Mouse (Mus musculus) midbrain, embryonic 13.5 days (tissue): Measurements from ENCODE around the gene Hsf4. TPM values are rescaled to one million over a fixed set of nuclear protein-coding genes. Genes with fewer than 3 reads are reported as not detected.
A peak's percentile ranks its signal among the peaks of the same experiment; 100 is the strongest.

Experiments
- ATAC-seq: fragments of 200-750 bp; cut with Nextera tagmentation; 2 replicates; pipeline ENCODE4 v1.8.0; 2017; ENCODE audit warnings: mild to moderate bottlenecking, moderate TSS enrichment, moderate library complexity
- H3K27ac ChIP-seq: fragments of 300-500 bp; sonication (generic); 2 replicates; pipeline ENCODE4 v1.5.1; 2015; ENCODE audit warnings: inconsistent platforms, mild to moderate bottlenecking, moderate library complexity
- H3K27me3 ChIP-seq: fragments of 300-500 bp; sonication (generic); 2 replicates; pipeline ENCODE4 v1.6.1; 2015; ENCODE audit warnings: mild to moderate bottlenecking, inconsistent platforms
- H3K36me3 ChIP-seq: fragments of 300-500 bp; sonication (generic); 2 replicates; pipeline ENCODE4 v1.6.1; 2015; ENCODE audit warnings: mild to moderate bottlenecking, inconsistent platforms
- H3K4me1 ChIP-seq: fragments of 300-500 bp; sonication (generic); replicated peaks from 2 replicates; pipeline ENCODE4 v1.6.1; 2015; ENCODE audit warnings: inconsistent platforms
- H3K4me2 ChIP-seq: fragments of 300-500 bp; sonication (generic); replicated peaks from 2 replicates; pipeline ENCODE4 v1.6.1; 2015; ENCODE audit warnings: moderate library complexity, mild to moderate bottlenecking, inconsistent platforms
- H3K4me3 ChIP-seq: fragments of 300-500 bp; sonication (generic); replicated peaks from 2 replicates; pipeline ENCODE4 v1.5.1; 2015; ENCODE audit warnings: mild to moderate bottlenecking, inconsistent platforms
- H3K9ac ChIP-seq: fragments of 300-500 bp; sonication (generic); replicated peaks from 2 replicates; pipeline ENCODE4 v1.6.1; 2015; ENCODE audit warnings: mild to moderate bottlenecking, inconsistent platforms
- H3K9me3 ChIP-seq: fragments of 300-500 bp; sonication (generic); 2 replicates; pipeline ENCODE4 v1.6.1; 2016; ENCODE audit warnings: mild to moderate bottlenecking, inconsistent platforms
- WGBS: fragments of 180-500 bp; shearing (Covaris S2); methylation state at CpG from one replicate; pipeline ENCODE4 v1.1.7; 2015; 5-methylcytosine and 5-hydroxymethylcytosine counted together
- polyA plus RNA-seq: library from polyadenylated mRNA; unstranded; fragments of >200 nt; fragmentation: Nextera tagmentation; extraction: Ambion mirVana; gene quantifications from 2 replicates; pipeline ENCODE4 v1.2.1, GENCODE M21; 2015

Gene Hsf4
- polyA plus RNA-seq, 1 experiment from 2014 or later: 0.38 TPM

DNA sequence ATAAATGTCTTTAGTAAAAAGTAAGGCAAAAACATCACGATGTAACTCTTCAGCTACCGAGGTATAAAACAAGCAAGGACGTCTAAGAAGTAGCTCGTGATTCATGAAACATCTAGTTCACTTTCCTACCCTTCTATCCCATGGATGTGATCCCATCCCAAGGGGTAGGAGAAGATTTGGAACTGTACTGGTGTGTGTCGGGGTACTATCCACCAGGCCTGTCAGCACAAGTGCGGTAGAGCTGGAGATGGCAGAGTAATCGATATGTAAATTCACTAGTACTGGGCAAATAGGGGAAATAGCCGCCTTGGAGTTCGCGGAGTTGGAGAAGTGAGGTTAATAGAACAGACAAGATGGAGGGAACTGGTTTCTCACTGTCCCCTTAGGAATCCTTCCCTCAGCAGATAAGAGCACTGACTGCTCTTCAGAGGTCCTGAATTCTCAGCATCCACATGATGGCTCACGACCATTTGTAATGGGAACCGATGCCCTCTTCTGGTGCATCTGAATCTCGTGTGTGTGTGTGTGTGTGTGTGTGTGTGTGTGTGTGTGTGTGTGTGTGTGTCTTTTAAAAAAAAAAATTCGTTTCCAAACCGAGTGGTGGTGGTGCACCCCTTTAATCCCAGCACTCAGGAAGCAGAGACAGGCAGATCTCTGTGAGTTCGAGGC is 6.2 kb upstream of the Hsf4 start:
- no peaks in the 10 kb centered on the region for H3K36me3 ChIP-seq
- WGBS: 42% methylated on average over 16 of the region's 16 CpGs
- H3K27ac ChIP-seq: no peak overlapping the region
- 0 out of 2 replicates have a peak overlapping the region, but pooled peaks have one; percentile 84 for H3K4me2 ChIP-seq
- H3K4me3 ChIP-seq: peak overlapping the region; percentile 62; the same call in 1 of the 2 replicates
- ATAC-seq: no peak
- H3K9me3 ChIP-seq: no peaks in the 10 kb centered on the region; the same call in 1 of the 2 replicates
- peaks cover 97% of the 10 kb centered on the region for H3K27me3 ChIP-seq
- no peak overlapping the region for H3K9ac ChIP-seq
- H3K4me1 ChIP-seq: peaks cover 32% of the 10 kb centered on the region

- H3K4me2 ChIP-seq: peak within 1 kb of the TSS; percentile 84
- 2% methylated on average over 54 of the region's 54 CpGs for WGBS
- peaks cover 97% of the 10 kb centered on the region for H3K27me3 ChIP-seq
- H3K4me1 ChIP-seq: peaks cover 32% of the 10 kb centered on the region
- no peaks in the 10 kb centered on the region for H3K36me3 ChIP-seq
- H3K9me3 ChIP-seq: no peaks in the 10 kb centered on the region; the same call in 1 of the 2 replicates
- peak within 1 kb of the TSS; percentile 62 for H3K4me3 ChIP-seq
- H3K9ac ChIP-seq: peak within 1 kb of the TSS; percentile 67
- no peak within 1 kb of the TSS for H3K27ac ChIP-seq
- ATAC-seq: peak; percentile 8; the same call in 1 of the 2 replicates
Measured at GRCm38 (mm10) chr8:105264024-105264982, 5.3 kb upstream of the Hsf4 start, which contains the start of the genes Tradd and Fbxl8. Tradd (minus strand) TSS chr8:105264609. Fbxl8 (plus strand) TSS chr8:105264648.

DNA sequence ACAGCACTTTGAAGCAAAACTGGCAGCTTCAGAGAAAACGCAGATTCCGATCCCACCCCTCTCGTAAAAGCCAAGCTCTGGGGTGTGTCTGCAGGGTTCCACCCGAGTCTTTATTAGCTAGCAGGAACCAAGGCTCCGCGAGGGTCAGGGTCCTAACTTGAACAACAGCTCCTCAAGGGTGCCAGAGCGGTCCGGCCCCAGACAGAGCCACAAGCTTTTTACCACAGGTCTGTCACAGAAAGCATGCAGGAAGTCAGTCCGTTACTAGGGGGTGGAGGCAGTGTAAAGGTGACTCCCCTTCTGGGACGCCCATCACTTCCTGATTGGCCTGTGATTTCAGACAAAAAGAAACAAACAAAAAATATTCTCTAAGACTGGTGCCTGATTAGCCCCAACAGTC is 4.5 kb upstream of the Hsf4 start:
- no peaks in the 10 kb centered on the region; the same call in 1 of the 2 replicates for H3K9me3 ChIP-seq
- H3K4me2 ChIP-seq: peak overlapping the region; percentile 84; the same call in 1 of the 2 replicates
- no peak overlapping the region for H3K27ac ChIP-seq
- peaks cover 97% of the 10 kb centered on the region for H3K27me3 ChIP-seq
- ATAC-seq: no peak
- 11% methylated on average over 10 of the region's 10 CpGs for WGBS
- H3K4me3 ChIP-seq: peak overlapping the region; percentile 62
- peak overlapping the region; percentile 67; the same call in 1 of the 2 replicates for H3K9ac ChIP-seq
- no peaks in the 10 kb centered on the region for H3K36me3 ChIP-seq
- H3K4me1 ChIP-seq: peaks cover 37% of the 10 kb centered on the region

DNA sequence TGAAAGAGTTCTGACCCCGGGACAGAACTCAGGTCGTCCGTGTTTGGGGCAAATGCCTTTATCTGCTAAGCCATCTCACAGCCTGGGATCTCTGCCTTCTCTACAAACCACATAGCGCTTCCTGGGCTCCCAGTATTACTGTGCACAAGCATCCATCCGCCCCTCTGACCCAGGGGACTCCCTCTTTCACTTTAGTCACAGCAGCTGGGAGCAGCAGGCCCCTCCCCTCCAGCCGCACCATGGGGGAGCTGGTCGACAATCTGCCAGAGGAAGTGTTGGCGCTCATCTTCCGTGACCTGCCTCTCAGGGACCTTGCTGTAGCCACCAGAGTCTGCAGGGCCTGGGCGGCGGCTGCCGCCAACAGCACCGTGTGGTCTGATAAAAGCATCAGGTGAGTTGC is 2.8 kb upstream of the Hsf4 start:
- no peak for ATAC-seq
- no peaks in the 10 kb centered on the region; the same call in 1 of the 2 replicates for H3K9me3 ChIP-seq
- peaks cover 97% of the 10 kb centered on the region for H3K27me3 ChIP-seq
- H3K4me1 ChIP-seq: peaks cover 46% of the 10 kb centered on the region
- WGBS: 7% methylated on average over 13 of the region's 13 CpGs
- no peak overlapping the region for H3K4me3 ChIP-seq
- H3K4me2 ChIP-seq: no peak overlapping the region
- H3K36me3 ChIP-seq: no peaks in the 10 kb centered on the region
- no peak overlapping the region; the same call in 1 of the 2 replicates for H3K9ac ChIP-seq
- no peak overlapping the region for H3K27ac ChIP-seq

DNA sequence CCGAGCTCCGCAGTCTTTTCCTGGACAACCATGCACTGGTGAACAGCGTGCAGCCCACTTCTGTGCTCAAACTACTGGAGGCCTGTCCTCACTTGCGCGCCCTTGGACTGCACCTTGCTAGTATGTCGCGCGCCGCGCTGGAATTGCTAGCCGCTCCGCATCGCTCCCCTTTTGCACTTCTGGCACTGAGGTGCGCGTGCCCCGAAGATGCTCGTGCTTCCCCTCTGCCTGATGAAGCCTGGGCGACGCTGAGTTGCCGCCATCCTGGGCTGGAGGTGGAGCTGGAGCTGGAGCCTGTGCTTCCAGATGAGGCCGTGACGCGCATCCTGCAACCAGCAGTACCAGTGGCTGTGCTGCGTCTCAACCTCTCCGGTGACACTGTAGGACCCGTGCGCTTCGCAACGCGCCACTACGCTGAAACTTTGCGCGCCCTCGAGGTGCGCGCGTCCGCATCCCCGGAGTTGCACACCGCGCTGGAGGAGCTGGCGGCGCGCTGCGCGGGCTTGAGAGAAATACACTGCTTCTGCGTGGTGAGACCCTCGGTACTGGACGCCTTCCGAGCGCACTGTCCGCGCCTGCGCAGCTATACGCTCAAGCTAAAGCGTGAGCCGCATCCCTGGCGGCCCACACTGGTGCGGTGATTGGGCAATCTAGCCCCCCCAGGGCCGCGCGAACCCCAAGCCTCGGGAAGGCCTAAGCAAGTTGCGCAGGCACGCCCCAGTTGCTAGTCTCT is 1.1 kb upstream of the Hsf4 start:
- no peaks in the 10 kb centered on the region; the same call in 1 of the 2 replicates for H3K9me3 ChIP-seq
- H3K9ac ChIP-seq: peak overlapping the region; percentile 42
- peak overlapping the region; percentile 75 for H3K4me2 ChIP-seq
- H3K4me3 ChIP-seq: peak overlapping the region; percentile 50
- H3K27ac ChIP-seq: 0 out of 2 replicates have a peak overlapping the region, but pooled peaks have one; percentile 14
- no peaks in the 10 kb centered on the region for H3K36me3 ChIP-seq
- H3K4me1 ChIP-seq: peaks cover 46% of the 10 kb centered on the region
- peak; percentile 89 for ATAC-seq
- peaks cover 99% of the 10 kb centered on the region for H3K27me3 ChIP-seq
- WGBS: under 1% methylated on average over 65 of the region's 65 CpGs

- WGBS: 1% methylated on average over 10 of the region's 10 CpGs
- ATAC-seq: peak; percentile 50
- Histone ChIP-seq H3K27ac (no peak overlapping the region), H3K36me3 (no peaks in the 10 kb centered on the region), H3K27me3 (peaks cover 99% of the 10 kb centered on the region), H3K9ac (peak overlapping the region; percentile 42), H3K4me2 (peak overlapping the region; percentile 75), H3K4me1 (peaks cover 43% of the 10 kb centered on the region), H3K4me3 (peak overlapping the region; percentile 50), H3K9me3 (no peaks in the 10 kb centered on the region; the same call in 1 of the 2 replicates)
Measured at GRCm38 (mm10) chr8:105269075-105269458, 534 bp upstream of the Hsf4 start.

GRCm38 (mm10) chr8:105270101-105270915 is 707 bp downstream of the Hsf4 start:
- Histone ChIP-seq H3K4me1 (peaks cover 33% of the 10 kb centered on the region), H3K9ac (peak overlapping the region; percentile 42; the same call in 1 of the 2 replicates), H3K9me3 (no peaks in the 10 kb centered on the region; the same call in 1 of the 2 replicates), H3K27me3 (peaks cover 99% of the 10 kb centered on the region), H3K4me3 (peak overlapping the region; percentile 50), H3K36me3 (no peaks in the 10 kb centered on the region), H3K4me2 (peak overlapping the region; percentile 75), H3K27ac (no peak overlapping the region)
- 3% methylated on average over 39 of the region's 39 CpGs for WGBS
- ATAC-seq: no peak

- Histone ChIP-seq H3K36me3 (no peaks in the 10 kb centered on the region), H3K9ac (no peak overlapping the region), H3K4me1 (peaks cover 38% of the 10 kb centered on the region), H3K27ac (no peak overlapping the region), H3K27me3 (peaks cover 99% of the 10 kb centered on the region), H3K9me3 (no peaks in the 10 kb centered on the region; the same call in 1 of the 2 replicates), H3K4me2 (peak overlapping the region; percentile 25; the same call in 1 of the 2 replicates), H3K4me3 (peak overlapping the region; percentile 5; the same call in 1 of the 2 replicates)
- 2% methylated on average over 11 of the region's 11 CpGs for WGBS
- no peak for ATAC-seq
Measured at GRCm38 (mm10) chr8:105270916-105271186, 1.2 kb downstream of the Hsf4 start.

DNA sequence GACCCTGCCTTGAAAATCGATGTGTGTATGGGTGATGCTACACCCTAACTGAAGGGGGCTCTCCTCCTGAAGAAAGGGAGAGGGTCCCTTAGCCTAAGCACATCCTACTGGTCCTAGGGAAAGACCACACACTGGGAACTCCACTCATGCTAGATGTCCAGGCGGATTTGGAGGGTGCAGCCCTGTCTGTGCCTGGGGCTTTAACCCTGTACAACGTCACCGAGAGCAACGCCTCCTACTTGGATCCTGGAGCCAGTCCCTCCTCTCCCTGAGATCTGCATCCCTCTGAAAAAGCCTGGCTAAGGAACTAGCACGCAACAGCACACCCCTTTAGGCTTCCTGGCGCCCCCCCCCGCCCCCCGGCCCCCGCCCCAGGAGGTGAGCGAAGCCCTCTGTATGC is 5.8 kb downstream of the Hsf4 start:
- peak overlapping the region; percentile 48; the same call in 1 of the 2 replicates for H3K4me3 ChIP-seq

GRCm38 (mm10) chr8:105275840-105276239 is 6.2 kb downstream of the Hsf4 start, which contains the start of gene Nol3:
Nol3 (plus strand) TSS chr8:105276140.
- no peaks in the 10 kb centered on the region for H3K9me3 ChIP-seq
- 4% methylated on average over 10 of the region's 10 CpGs for WGBS
- peak; percentile 2; the same call in 1 of the 2 replicates for ATAC-seq

More for the DNA sequence above, 5.8 kb downstream of the Hsf4 start:
- Histone ChIP-seq H3K9ac (peak overlapping the region; percentile 28; the same call in 1 of the 2 replicates), H3K27me3 (peaks cover 99% of the 10 kb centered on the region), H3K9me3 (no peaks in the 10 kb centered on the region), H3K4me1 (peaks cover 36% of the 10 kb centered on the region), H3K27ac (no peak overlapping the region), H3K36me3 (peaks cover 11% of the 10 kb centered on the region), H3K4me2 (peak overlapping the region; percentile 84)
- 5% methylated on average over 11 of the region's 11 CpGs for WGBS
- ATAC-seq: no peak

More at GRCm38 (mm10) chr8:105275840-105276239, 6.2 kb downstream of the Hsf4 start, which contains the start of gene Nol3:
- H3K27ac ChIP-seq: no peak within 1 kb of the TSS
- H3K4me3 ChIP-seq: peak within 1 kb of the TSS; percentile 48
- peak within 1 kb of the TSS; percentile 70 for H3K9ac ChIP-seq
- peaks cover 98% of the 10 kb centered on the region for H3K27me3 ChIP-seq
- H3K4me1 ChIP-seq: peaks cover 31% of the 10 kb centered on the region
- peak within 1 kb of the TSS; percentile 84 for H3K4me2 ChIP-seq
- peaks cover 16% of the 10 kb centered on the region for H3K36me3 ChIP-seq
